Mouse (Mus musculus) hematopoietic stem cell, adult 5-6 weeks (primary cell): ENCODE measurements around the gene Gm20903. TPM values are rescaled to one million over a fixed set of nuclear protein-coding genes. Genes with fewer than 3 reads are reported as not detected.
"Not testable (repeated sequence)": the region's sequence is repeated elsewhere in the genome, so short reads cannot be mapped to it uniquely, and the experiment has no call there.

Experiments
- ATAC-seq, 2 experiments: fragments of 125-278 bp in 1 of 2; replicated peaks in 1 of 2; 2 replicates each; pipeline ENCODE4 v1.8.0; 2016 to 2017; ENCODE audit warnings: inconsistent platforms in 2 of 2, mild to moderate bottlenecking in 2 of 2, moderate number of reproducible peaks in 2 of 2, low read depth in 1 of 2, moderate TSS enrichment in 1 of 2; ENCODE audit not compliant: low FRiP score in 2 of 2, poor library complexity in 2 of 2, severe bottlenecking in 2 of 2, insufficient read depth in 1 of 2, low TSS enrichment in 1 of 2
- total RNA-seq: library from RNA; stranded (forward); fragments of 172-1452, 232-1000 nt; gene quantifications from 2 replicates; pipeline ENCODE4 v1.2.3, GENCODE M21; 2017

Gm20903 gene
- not detected in 2 replicates for total RNA-seq

- not testable (repeated sequence) for ATAC-seq
These were observed at the start of gene Gm20903 for GRCm38 (mm10) chrY:73669015-73669414. Gene Gm20903 (plus strand): TSS chrY:73669315.
